Mouse (Mus musculus): Measurements from ENCODE around the gene Qtrt1. TPM values are rescaled to one million over a fixed set of nuclear protein-coding genes. Genes with fewer than 3 reads are reported as not detected.

The Qtrt1 gene
- polyA plus RNA-seq, 1 experiment from 2014 or later = 61.5 TPM

DNA sequence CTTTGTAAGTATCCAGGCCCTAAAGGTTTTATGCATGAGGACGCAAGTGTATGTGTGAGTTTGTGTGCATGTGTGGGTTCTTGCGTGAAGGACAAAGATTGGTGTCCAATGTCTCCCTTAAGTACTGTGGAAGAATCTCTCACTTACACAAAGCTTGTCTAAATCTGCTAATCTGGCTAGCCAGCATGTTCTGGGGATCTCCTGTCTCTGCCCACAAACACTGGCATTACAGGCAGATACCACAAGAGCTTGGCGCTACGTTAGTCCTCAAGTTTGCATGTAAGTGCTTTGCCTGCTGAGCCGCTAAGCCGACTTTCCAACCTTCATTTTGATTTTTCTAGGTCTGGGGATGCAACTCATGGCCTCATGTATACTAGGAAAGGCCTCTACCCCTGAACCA lies 25.9 kb downstream of the Qtrt1 start:
- no peak for ATAC-seq (replicated peaks; ENCODE audit: low FRiP score)
- Histone ChIP-seq H3K27me3 (ENCODE audit: control insufficient read depth, insufficient read depth, low read length) (no peaks in the 10 kb centered on the region), H3K4me2 (ENCODE audit: low read depth, low read length, severe bottlenecking) (no peak overlapping the region), H3K36me3 (ENCODE audit: control insufficient read depth, insufficient read depth, low read length) (no peaks in the 10 kb centered on the region), H3K9me3 (ENCODE audit: control insufficient read depth, low read length) (no peaks in the 10 kb centered on the region), H3K27ac (ENCODE audit: low read depth, low read length) (no peak overlapping the region), H3K4me3 (ENCODE audit: low read depth, low read length) (no peak overlapping the region), H3K4me1 (replicated peaks; ENCODE audit: control insufficient read depth, insufficient read depth, low read length) (no peaks in the 10 kb centered on the region), H3K9ac (ENCODE audit: low read length) (no peak overlapping the region)
- no peak for DNase-seq (ENCODE audit: low spot score)
- 86% methylated on average over 6 of the region's 6 CpGs for WGBS

- WGBS = 71% methylated on average over 3 of the region's 3 CpGs
- no peak for DNase-seq (ENCODE audit: low spot score)
- Histone ChIP-seq H3K9ac (ENCODE audit: low read length) (no peak overlapping the region), H3K27me3 (ENCODE audit: control insufficient read depth, insufficient read depth, low read length) (no peaks in the 10 kb centered on the region), H3K36me3 (ENCODE audit: control insufficient read depth, insufficient read depth, low read length) (no peaks in the 10 kb centered on the region), H3K27ac (ENCODE audit: low read depth, low read length) (no peak overlapping the region), H3K4me1 (replicated peaks; ENCODE audit: control insufficient read depth, insufficient read depth, low read length) (no peaks in the 10 kb centered on the region), H3K9me3 (ENCODE audit: control insufficient read depth, low read length) (no peaks in the 10 kb centered on the region), H3K4me2 (ENCODE audit: low read depth, low read length, severe bottlenecking) (no peak overlapping the region), H3K4me3 (ENCODE audit: low read depth, low read length) (no peak overlapping the region)
- no peak for ATAC-seq (replicated peaks; ENCODE audit: low FRiP score)
Observed at GRCm38 (mm10) chr9:21438219-21438618, 26.6 kb downstream of the Qtrt1 start.

GRCm38 (mm10) chr9:21439456-21439855 lies 27.8 kb downstream of the Qtrt1 start:
- H3K27ac ChIP-seq (ENCODE audit: low read depth, low read length) = no peak overlapping the region
- no peak for ATAC-seq (replicated peaks; ENCODE audit: low FRiP score)
- H3K4me3 ChIP-seq (ENCODE audit: low read depth, low read length) = no peak overlapping the region
- H3K36me3 ChIP-seq (ENCODE audit: control insufficient read depth, insufficient read depth, low read length) = no peaks in the 10 kb centered on the region
- no peak overlapping the region for H3K9ac ChIP-seq (ENCODE audit: low read length)
- no peaks in the 10 kb centered on the region for H3K9me3 ChIP-seq (ENCODE audit: control insufficient read depth, low read length)
- H3K4me2 ChIP-seq (ENCODE audit: low read depth, low read length, severe bottlenecking) = no peak overlapping the region
- no peaks in the 10 kb centered on the region for H3K4me1 ChIP-seq (replicated peaks; ENCODE audit: control insufficient read depth, insufficient read depth, low read length)
- WGBS = 83% methylated on average over 3 of the region's 3 CpGs
- H3K27me3 ChIP-seq (ENCODE audit: control insufficient read depth, insufficient read depth, low read length) = no peaks in the 10 kb centered on the region
- DNase-seq (ENCODE audit: low spot score) = no peak

GRCm38 (mm10) chr9:21439914-21440313 lies 28.3 kb downstream of the Qtrt1 start:
- no peak overlapping the region for H3K27ac ChIP-seq (ENCODE audit: low read depth, low read length)
- ATAC-seq (replicated peaks; ENCODE audit: low FRiP score) (no peak), DNase-seq (ENCODE audit: low spot score) (no peak)
- H3K4me1 ChIP-seq (replicated peaks; ENCODE audit: control insufficient read depth, insufficient read depth, low read length) = no peaks in the 10 kb centered on the region
- no peak overlapping the region for H3K9ac ChIP-seq (ENCODE audit: low read length)
- H3K27me3 ChIP-seq (ENCODE audit: control insufficient read depth, insufficient read depth, low read length) = no peaks in the 10 kb centered on the region
- no peak overlapping the region for H3K4me3 ChIP-seq (ENCODE audit: low read depth, low read length)
- H3K36me3 ChIP-seq (ENCODE audit: control insufficient read depth, insufficient read depth, low read length) = no peaks in the 10 kb centered on the region
- WGBS = 94% methylated on average over 2 of the region's 2 CpGs
- H3K9me3 ChIP-seq (ENCODE audit: control insufficient read depth, low read length) = no peaks in the 10 kb centered on the region
- no peak overlapping the region for H3K4me2 ChIP-seq (ENCODE audit: low read depth, low read length, severe bottlenecking)

GRCm38 (mm10) chr9:21440387-21440786 lies 28.8 kb downstream of the Qtrt1 start:
- Histone ChIP-seq H3K4me3 (ENCODE audit: low read depth, low read length) (no peak overlapping the region), H3K9ac (ENCODE audit: low read length) (no peak overlapping the region), H3K4me2 (ENCODE audit: low read depth, low read length, severe bottlenecking) (no peak overlapping the region), H3K36me3 (ENCODE audit: control insufficient read depth, insufficient read depth, low read length) (no peaks in the 10 kb centered on the region), H3K27me3 (ENCODE audit: control insufficient read depth, insufficient read depth, low read length) (no peaks in the 10 kb centered on the region), H3K9me3 (ENCODE audit: control insufficient read depth, low read length) (no peaks in the 10 kb centered on the region), H3K27ac (ENCODE audit: low read depth, low read length) (no peak overlapping the region), H3K4me1 (replicated peaks; ENCODE audit: control insufficient read depth, insufficient read depth, low read length) (no peaks in the 10 kb centered on the region)
- DNase-seq (ENCODE audit: low spot score) (no peak), ATAC-seq (replicated peaks; ENCODE audit: low FRiP score) (no peak)

DNA sequence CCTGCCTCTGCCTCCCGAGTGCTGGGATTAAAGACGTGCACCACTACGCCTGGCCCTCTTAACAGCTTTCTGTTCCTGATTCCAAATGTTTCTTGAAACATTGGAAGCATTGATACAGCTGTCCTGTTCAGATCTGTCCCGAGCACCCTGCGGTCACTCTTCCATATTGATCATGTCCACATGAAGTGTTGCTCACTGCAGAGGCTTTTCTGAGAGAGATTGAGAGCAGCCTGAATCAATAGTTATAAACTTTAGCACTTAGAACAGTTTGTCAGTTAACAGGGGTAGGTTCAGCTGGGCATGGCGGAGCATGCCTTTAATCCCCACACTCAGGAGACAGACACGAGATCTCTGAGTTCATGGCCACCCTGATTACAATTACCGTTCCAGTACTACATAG lies 32.2 kb downstream of the Qtrt1 start:
- 96% methylated on average over 8 of the region's 8 CpGs for WGBS
- Histone ChIP-seq H3K9me3 (ENCODE audit: control insufficient read depth, low read length) (no peaks in the 10 kb centered on the region), H3K4me1 (replicated peaks; ENCODE audit: control insufficient read depth, insufficient read depth, low read length) (no peaks in the 10 kb centered on the region), H3K4me3 (ENCODE audit: low read depth, low read length) (no peak overlapping the region), H3K4me2 (ENCODE audit: low read depth, low read length, severe bottlenecking) (no peak overlapping the region), H3K27ac (ENCODE audit: low read depth, low read length) (no peak overlapping the region), H3K9ac (ENCODE audit: low read length) (no peak overlapping the region), H3K36me3 (ENCODE audit: control insufficient read depth, insufficient read depth, low read length) (no peaks in the 10 kb centered on the region), H3K27me3 (ENCODE audit: control insufficient read depth, insufficient read depth, low read length) (no peaks in the 10 kb centered on the region)
- DNase-seq (ENCODE audit: low spot score) (no peak), ATAC-seq (replicated peaks; ENCODE audit: low FRiP score) (no peak)

GRCm38 (mm10) chr9:21444574-21444973 lies 32.9 kb downstream of the Qtrt1 start:
- H3K27ac ChIP-seq (ENCODE audit: low read depth, low read length) = no peak overlapping the region
- H3K4me1 ChIP-seq (replicated peaks; ENCODE audit: control insufficient read depth, insufficient read depth, low read length) = no peaks in the 10 kb centered on the region
- no peaks in the 10 kb centered on the region for H3K9me3 ChIP-seq (ENCODE audit: control insufficient read depth, low read length)
- H3K4me2 ChIP-seq (ENCODE audit: low read depth, low read length, severe bottlenecking) = no peak overlapping the region
- WGBS = 94% methylated on average over 4 of the region's 4 CpGs
- DNase-seq (ENCODE audit: low spot score) (no peak), ATAC-seq (replicated peaks; ENCODE audit: low FRiP score) (no peak)
- H3K36me3 ChIP-seq (ENCODE audit: control insufficient read depth, insufficient read depth, low read length) = no peaks in the 10 kb centered on the region
- H3K9ac ChIP-seq (ENCODE audit: low read length) = no peak overlapping the region
- H3K27me3 ChIP-seq (ENCODE audit: control insufficient read depth, insufficient read depth, low read length) = no peaks in the 10 kb centered on the region
- no peak overlapping the region for H3K4me3 ChIP-seq (ENCODE audit: low read depth, low read length)

DNA sequence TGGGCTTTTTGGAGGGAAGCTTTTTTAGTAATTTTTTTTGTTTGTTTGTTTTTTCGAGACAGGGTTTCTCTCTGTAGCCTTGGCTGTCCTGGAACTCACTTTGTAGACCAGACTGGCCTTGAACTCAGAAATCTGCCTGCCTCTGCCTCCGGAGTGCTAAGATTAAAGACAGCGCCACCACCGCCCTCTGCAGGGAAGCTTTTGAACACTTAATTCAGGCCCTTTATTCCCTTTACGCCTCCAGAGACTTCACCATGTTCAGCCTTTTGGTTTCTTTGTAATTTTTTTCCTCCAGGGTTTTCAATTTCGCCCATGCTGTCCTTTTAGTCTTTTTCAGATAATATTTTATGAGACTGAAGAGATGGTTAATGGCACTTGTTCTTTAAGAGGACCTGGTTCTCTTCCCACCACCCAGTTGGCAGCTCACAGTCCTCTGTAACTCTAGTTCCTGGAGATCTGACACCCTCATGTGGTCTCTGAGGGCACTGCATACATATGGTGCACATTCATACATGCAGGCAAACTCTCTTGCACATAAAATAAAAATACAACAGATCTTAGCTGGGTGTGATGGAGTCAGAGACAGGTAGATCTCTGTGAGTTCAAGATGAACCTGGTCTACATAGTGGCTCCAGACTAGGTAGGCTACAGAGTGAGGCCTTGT lies 33.6 kb downstream of the Qtrt1 start:
- no peak overlapping the region for H3K27ac ChIP-seq (ENCODE audit: low read depth, low read length)

DNA sequence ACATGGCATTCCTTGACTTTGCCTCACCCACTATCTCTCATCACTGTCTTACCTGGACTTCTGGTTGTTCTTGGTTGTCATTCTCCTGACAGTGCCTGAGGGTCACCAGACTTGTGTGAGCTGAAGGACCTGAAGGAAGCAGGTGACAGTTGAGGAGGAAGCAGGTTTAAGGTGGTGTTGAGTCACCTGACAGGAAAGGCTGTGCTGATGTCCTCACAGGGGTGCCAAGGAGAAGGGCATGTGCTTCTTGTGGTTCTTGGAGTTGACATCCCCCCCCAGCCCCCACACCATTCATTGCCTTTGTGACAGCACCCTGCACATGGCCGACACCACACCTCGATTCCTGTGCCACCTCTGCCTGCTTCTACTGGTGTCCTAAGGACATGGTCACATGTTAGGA lies 36.1 kb downstream of the Qtrt1 start:
- WGBS = 94% methylated on average over 2 of the region's 2 CpGs

More for the DNA sequence above, 33.6 kb downstream of the Qtrt1 start:
- Histone ChIP-seq H3K9me3 (ENCODE audit: control insufficient read depth, low read length) (no peaks in the 10 kb centered on the region), H3K36me3 (ENCODE audit: control insufficient read depth, insufficient read depth, low read length) (no peaks in the 10 kb centered on the region), H3K27me3 (ENCODE audit: control insufficient read depth, insufficient read depth, low read length) (no peaks in the 10 kb centered on the region), H3K9ac (ENCODE audit: low read length) (no peak overlapping the region), H3K4me3 (ENCODE audit: low read depth, low read length) (no peak overlapping the region), H3K4me2 (ENCODE audit: low read depth, low read length, severe bottlenecking) (no peak overlapping the region), H3K4me1 (replicated peaks; ENCODE audit: control insufficient read depth, insufficient read depth, low read length) (no peaks in the 10 kb centered on the region)
- ATAC-seq (replicated peaks; ENCODE audit: low FRiP score) (no peak), DNase-seq (ENCODE audit: low spot score) (no peak)
- WGBS = 95% methylated on average over 6 of the region's 6 CpGs

More for the DNA sequence above, 36.1 kb downstream of the Qtrt1 start:
- no peak overlapping the region for H3K4me3 ChIP-seq (ENCODE audit: low read depth, low read length)
- DNase-seq (ENCODE audit: low spot score) = no peak
- no peak overlapping the region for H3K9ac ChIP-seq (ENCODE audit: low read length)
- H3K4me2 ChIP-seq (ENCODE audit: low read depth, low read length, severe bottlenecking) = no peak overlapping the region
- no peak for ATAC-seq (replicated peaks; ENCODE audit: low FRiP score)
- H3K4me1 ChIP-seq (replicated peaks; ENCODE audit: control insufficient read depth, insufficient read depth, low read length) = no peaks in the 10 kb centered on the region
- H3K27ac ChIP-seq (ENCODE audit: low read depth, low read length) = no peak overlapping the region
- H3K27me3 ChIP-seq (ENCODE audit: control insufficient read depth, insufficient read depth, low read length) = no peaks in the 10 kb centered on the region
- H3K36me3 ChIP-seq (ENCODE audit: control insufficient read depth, insufficient read depth, low read length) = no peaks in the 10 kb centered on the region
- H3K9me3 ChIP-seq (ENCODE audit: control insufficient read depth, low read length) = no peaks in the 10 kb centered on the region

Data from forebrain, embryonic 11.5 days (tissue).